17 mouse cellular contexts compared by ENCODE assay signal in genomic region chrX:36628102-36628501, GRCm38 (mm10). TPM values are rescaled to one million over a fixed set of nuclear protein-coding genes. Genes with fewer than 3 reads are reported as not detected.
DNase-seq lines count a peak whose midpoint lies in the region.
"Had no signal": no experiment of that assay in that cellular context is flagged by ENCODE, and none has a peak within 500 bp of the region (broad histone marks: within the 10 kb centered on the region; RNA-seq: fewer than 3 reads in every experiment).

No protein-coding gene starts in this region.

- intact Hi-C loops in left cerebral cortex, postnatal 4 days (cut with DNase I): loop anchor here (10.0 kb wide), 1 partner anchor 457 kb away; the partner anchor contains the start of gene Rpl39

- DNase-seq in heart, adult 18-20 months: peak; percentile 2 to 10
- no peak for DNase-seq in heart, postnatal 4 days
- peak; percentile 10 for DNase-seq in left cerebral cortex, adult 11 months (ENCODE audit: low spot score)
- DNase-seq in left cerebral cortex, postnatal 4 days: no peak
- DNase-seq in right cerebral cortex, adult 2 months (ENCODE audit: low spot score in 2 of 2): peak; percentile 16
- DNase-seq in right cerebral cortex, postnatal 14 days: no peak
- DNase-seq in skeletal muscle tissue, adult 2 months (ENCODE audit: low read depth, low spot score): peak; percentile 1
- DNase-seq in kidney, postnatal 4 days: no peak
- DNase-seq: adrenal gland, postnatal 14 days; cerebellum, adult 9-10 months; forebrain, postnatal 0 days; kidney, adult 11 months; kidney, postnatal 36 days; layer of hippocampus, adult 9-11 months; lung, postnatal 4 days; midbrain, embryonic 14.5 days; thymus, adult 2 months had no signal

RNA-seq across cellular contexts. Expression of gene Akap17b, which starts 17.1 kb away (rescaled TPM):
- 1 to 10 TPM; 2.4 to 2.6 TPM for total RNA-seq in heart, adult 18-20 months (2021)
- total RNA-seq in heart, postnatal 4 days (2021): 1 to 10 TPM; 2.2 to 3.0 TPM
- total RNA-seq in left cerebral cortex, postnatal 4 days (2021): 10 to 100 TPM in 1 of 2 experiments, 1 to 10 TPM in 1; 9.8 to 10.1 TPM

RNA-seq across cellular contexts. Expression of gene Pgrmc1, which starts 30.1 kb away (rescaled TPM):
- 10 to 100 TPM; 20.8 to 28.4 TPM for total RNA-seq in heart, adult 18-20 months (2021)
- 10 to 100 TPM; 45.7 to 49.2 TPM for total RNA-seq in heart, postnatal 4 days (2021)
- total RNA-seq in left cerebral cortex, postnatal 4 days (2021): 100 to 1,000 TPM; 273 to 292 TPM

Comparison
In these comparisons a context has a peak if more than half of its experiments do, and no peak if none do; other contexts are left out.
1. DNase-seq: peak in heart, adult 18-20 months (2 of 2), left cerebral cortex, adult 11 months (single experiment), right cerebral cortex, adult 2 months (2 of 2) and skeletal muscle tissue, adult 2 months (single experiment); none in heart, postnatal 4 days (single experiment), left cerebral cortex, postnatal 4 days (single experiment), right cerebral cortex, postnatal 14 days (single experiment) and kidney, postnatal 4 days (0 of 2).
2. RNA of gene Pgrmc1, which starts 30.1 kb away (total RNA-seq): 273 to 292 TPM in left cerebral cortex, postnatal 4 days; 45.7 to 49.2 TPM in heart, postnatal 4 days and 20.8 to 28.4 TPM in heart, adult 18-20 months; every median in the first group is over 4 times any median in the second.